8 mouse cellular contexts compared by ENCODE assay signal in the genomic region with DNA sequence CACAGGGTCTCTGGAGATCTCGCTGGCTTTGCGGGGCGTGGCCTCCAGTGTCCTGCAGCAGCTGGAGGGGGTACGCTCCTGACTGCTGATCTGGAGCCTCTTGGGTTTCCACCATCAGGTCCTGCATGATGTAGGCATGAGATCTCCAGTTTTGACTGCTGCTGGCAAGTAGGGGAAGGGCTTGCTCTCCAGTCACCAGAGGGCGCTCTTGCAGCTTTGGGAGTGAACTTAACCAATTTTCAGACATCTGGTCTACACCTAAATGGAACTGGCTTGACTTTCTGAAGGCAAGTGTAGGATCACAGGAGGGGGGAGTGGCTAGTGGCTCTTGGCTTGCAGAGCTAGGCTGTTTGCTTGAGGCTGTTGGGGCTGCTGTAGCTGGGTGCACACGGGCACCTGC. TPM values are rescaled to one million over a fixed set of nuclear protein-coding genes. Genes with fewer than 3 reads are reported as not detected.
DNase-seq lines count a peak whose midpoint lies in the region; ATAC-seq lines count a peak whose summit lies in the region.

No protein-coding gene starts in this region.

- H3K27ac ChIP-seq in embryonic facial prominence, embryonic 13.5 days, result peak overlapping the region; percentile 100; the same call in 1 of the 2 replicates
- no peak overlapping the region for H3K27ac ChIP-seq in limb, embryonic 11.5 days (replicated peaks; ENCODE audit: low read depth, low read length)
- no peak overlapping the region for H3K27ac ChIP-seq in stomach, embryonic 14.5 days (ENCODE audit: low read length)

- ATAC-seq in cerebellum, adult (ENCODE audit: insufficient number of reproducible peaks, low FRiP score, low TSS enrichment), result no peak
- ATAC-seq in embryonic facial prominence, embryonic 13.5 days (ENCODE audit: insufficient number of reproducible peaks, insufficient read depth, low FRiP score, low TSS enrichment, low read depth), result no peak
- ATAC-seq in limb, embryonic 11.5 days (ENCODE audit: insufficient number of reproducible peaks, low FRiP score, low TSS enrichment, low read depth), result no peak
- ATAC-seq in stomach, embryonic 14.5 days (ENCODE audit: insufficient number of reproducible peaks, insufficient read depth, low FRiP score, low read depth), result no peak

- H3K4me2 ChIP-seq in embryonic facial prominence, embryonic 13.5 days, result peak overlapping the region; percentile 90
- H3K4me2 ChIP-seq in limb, embryonic 11.5 days (ENCODE audit: low read depth, severe bottlenecking), result peak overlapping the region; percentile 83
- peak overlapping the region; percentile 87 for H3K4me2 ChIP-seq in stomach, embryonic 14.5 days (replicated peaks; ENCODE audit: low read depth, low read length)

- peaks cover 69% of the 10 kb centered on the region for H3K4me1 ChIP-seq in embryonic facial prominence, embryonic 13.5 days
- H3K4me1 ChIP-seq in limb, embryonic 11.5 days (ENCODE audit: control insufficient read depth, insufficient read depth, low read length), result peaks cover 55% of the 10 kb centered on the region
- H3K4me1 ChIP-seq in stomach, embryonic 14.5 days (ENCODE audit: control insufficient read depth, insufficient read depth, low read length), result peaks cover 35% of the 10 kb centered on the region

- H3K9ac ChIP-seq in embryonic facial prominence, embryonic 13.5 days, result peak overlapping the region; percentile 97
- no peak overlapping the region for H3K9ac ChIP-seq in limb, embryonic 11.5 days (ENCODE audit: low read length)
- H3K9ac ChIP-seq in stomach, embryonic 14.5 days (replicated peaks; ENCODE audit: low read depth, low read length), result no peak overlapping the region

- DNase-seq in cerebellum, adult 11 months, result peak; percentile 78
- DNase-seq in heart, adult 9 months (ENCODE audit: low spot score in 2 of 2), result peak; percentile 50 to 74
- DNase-seq in kidney, adult 8-10 months, result peak; percentile 53 to 75
- DNase-seq in limb, embryonic 11.5 days (ENCODE audit: low spot score), result peak; percentile 97
- DNase-seq in naive thymus-derived CD4-positive, alpha-beta T cell, adult 2 months (ENCODE audit: low read depth), result peak; percentile 87

- peaks cover 15% of the 10 kb centered on the region for H3K36me3 ChIP-seq in embryonic facial prominence, embryonic 13.5 days
- H3K36me3 ChIP-seq in limb, embryonic 11.5 days (ENCODE audit: control insufficient read depth, insufficient read depth, low read length), result no peaks in the 10 kb centered on the region
- peaks cover 2% of the 10 kb centered on the region for H3K36me3 ChIP-seq in stomach, embryonic 14.5 days (ENCODE audit: control insufficient read depth, insufficient read depth, low read length)

- peak overlapping the region; percentile 91 for H3K4me3 ChIP-seq in embryonic facial prominence, embryonic 13.5 days
- H3K4me3 ChIP-seq in limb, embryonic 11.5 days (ENCODE audit: low read depth, low read length), result peak overlapping the region; percentile 93
- H3K4me3 ChIP-seq in stomach, embryonic 14.5 days (ENCODE audit: low read depth, low read length), result 0 out of 2 replicates have a peak overlapping the region, but pooled peaks have one; percentile 3

- 6% methylated on average over 6 of the region's 6 CpGs for WGBS in embryonic facial prominence, embryonic 13.5 days
- 6% methylated on average over 6 of the region's 6 CpGs for WGBS in limb, embryonic 11.5 days
- WGBS in stomach, embryonic 14.5 days, result 15% methylated on average over 6 of the region's 6 CpGs

- H3K27me3 ChIP-seq in embryonic facial prominence, embryonic 13.5 days, result no peaks in the 10 kb centered on the region
- no peaks in the 10 kb centered on the region for H3K27me3 ChIP-seq in limb, embryonic 11.5 days (ENCODE audit: control insufficient read depth, insufficient read depth, low read length)
- H3K27me3 ChIP-seq in stomach, embryonic 14.5 days (ENCODE audit: control insufficient read depth, insufficient read depth, low read length), result no peaks in the 10 kb centered on the region

- no peaks in the 10 kb centered on the region for H3K9me3 ChIP-seq in embryonic facial prominence, embryonic 13.5 days
- H3K9me3 ChIP-seq in limb, embryonic 11.5 days (ENCODE audit: control insufficient read depth, low read length), result no peaks in the 10 kb centered on the region
- H3K9me3 ChIP-seq in stomach, embryonic 14.5 days (ENCODE audit: control insufficient read depth, low read depth, low read length), result no peaks in the 10 kb centered on the region

RNA-seq across cellular contexts. Expression of a gene that starts 5.1 kb away (rescaled TPM):
- polyA plus RNA-seq in embryonic facial prominence, embryonic 13.5 days (2015; fragmentation: Nextera tagmentation; extraction: Ambion mirVana), result 17.4 and 25.1 TPM in 2 replicates
- 15.4 and 15.8 TPM in 2 replicates for polyA plus RNA-seq in limb, embryonic 11.5 days (2014; fragmentation: Nextera tagmentation; extraction: Ambion mirVana)
- polyA plus RNA-seq in stomach, embryonic 14.5 days (2014; fragmentation: Nextera tagmentation; extraction: Ambion mirVana), result 3.9 and 7.0 TPM in 2 replicates

Comparison
In these comparisons a context has a peak if more than half of its experiments do, and no peak if none do; other contexts are left out.
1. H3K4me3 ChIP-seq: peak in every context shown above with its lines; median percentile 93 in limb, embryonic 11.5 days; 91 in embryonic facial prominence, embryonic 13.5 days; 3 in stomach, embryonic 14.5 days.